Mouse (Mus musculus): Measurements from ENCODE around the gene 1700025C18Rik. TPM values are rescaled to one million over a fixed set of nuclear protein-coding genes. Genes with fewer than 3 reads are reported as not detected.

The 1700025C18Rik gene
- polyA plus RNA-seq (2012; fragmentation: generic; extraction: Trizol): not detected

- Histone ChIP-seq H3K36me3 (ENCODE audit: control insufficient read depth, insufficient read depth) (no peaks in the 10 kb centered on the region), H3K4me3 (no peak within 1 kb of the TSS), H3K79me2 (ENCODE audit: control insufficient read depth, insufficient read depth) (no peaks in the 10 kb centered on the region), H3K27me3 (ENCODE audit: control insufficient read depth, insufficient read depth, insufficient read length) (peaks cover 61% of the 10 kb centered on the region), H3ac (ENCODE audit: control insufficient read depth, insufficient read length) (no peak within 1 kb of the TSS), H3K4me2 (ENCODE audit: low read depth) (no peak within 1 kb of the TSS)
- TF ChIP-seq CEBPB (IDR thresholded peaks at IDR 0.05; ENCODE audit: insufficient read depth, poor library complexity, severe bottlenecking) (no peak), SRF (IDR thresholded peaks at IDR 0.05; ENCODE audit: control insufficient read depth, insufficient read length, low read depth) (no peak), POLR2A (IDR thresholded peaks at IDR 0.05; ENCODE audit: insufficient read length, low read depth) (no peak), USF1 (IDR thresholded peaks at IDR 0.05; ENCODE audit: low read depth) (no peak), POLR2AphosphoS2 (IDR thresholded peaks at IDR 0.05; ENCODE audit: insufficient read length, low read depth) (no peak), MYOD1 (IDR thresholded peaks at IDR 0.05; ENCODE audit: control insufficient read depth in 1 of 3, insufficient read length in 2 of 3, low read depth in 2 of 3) (no peak), REST (IDR thresholded peaks at IDR 0.05; ENCODE audit: insufficient read depth, insufficient read length) (no peak), MYOG (IDR thresholded peaks at IDR 0.05; ENCODE audit: control insufficient read depth in 1 of 3, insufficient read depth in 1 of 3, insufficient read length in 2 of 3, low read depth in 2 of 3) (no peak), TCF3 (IDR thresholded peaks at IDR 0.05; ENCODE audit: insufficient read length, low read depth) (no peak)
Observed at GRCm38 (mm10) chr2:165090650-165091049, at the start of gene 1700025C18Rik. Gene 1700025C18Rik, minus strand, starts transcription at chr2:165090750.

- Histone ChIP-seq H3K27me3 (ENCODE audit: control insufficient read depth, insufficient read depth, insufficient read length) (peaks cover 80% of the 10 kb centered on the region), H3K4me2 (ENCODE audit: low read depth) (no peak overlapping the region), H3K79me2 (ENCODE audit: control insufficient read depth, insufficient read depth) (no peaks in the 10 kb centered on the region), H3K36me3 (ENCODE audit: control insufficient read depth, insufficient read depth) (no peaks in the 10 kb centered on the region), H3ac (ENCODE audit: control insufficient read depth, insufficient read length) (no peak overlapping the region), H3K4me3 (no peak overlapping the region)
- no peak for TF ChIP-seq MYOD1 (IDR thresholded peaks at IDR 0.05; ENCODE audit: control insufficient read depth in 1 of 3, insufficient read length in 2 of 3, low read depth in 2 of 3)
- TF ChIP-seq REST (IDR thresholded peaks at IDR 0.05; ENCODE audit: insufficient read depth, insufficient read length): no peak
- TF ChIP-seq MAX (IDR thresholded peaks at IDR 0.05; ENCODE audit: low read depth): no peak
- no peak for TF ChIP-seq CEBPB (IDR thresholded peaks at IDR 0.05; ENCODE audit: insufficient read depth, poor library complexity, severe bottlenecking)
- no peak for TF ChIP-seq TCF3 (IDR thresholded peaks at IDR 0.05; ENCODE audit: insufficient read length, low read depth)
- no peak for TF ChIP-seq POLR2AphosphoS2 (IDR thresholded peaks at IDR 0.05; ENCODE audit: insufficient read length, low read depth)
- no peak for TF ChIP-seq POLR2A (IDR thresholded peaks at IDR 0.05; ENCODE audit: insufficient read length, low read depth)
- TF ChIP-seq TCF12 (IDR thresholded peaks at IDR 0.05; ENCODE audit: insufficient read depth, poor library complexity, severe bottlenecking): no peak
- TF ChIP-seq E2F4 (IDR thresholded peaks at IDR 0.05; ENCODE audit: insufficient read depth): no peak
- no peak for TF ChIP-seq MYOG (IDR thresholded peaks at IDR 0.05; ENCODE audit: control insufficient read depth in 1 of 3, insufficient read depth in 1 of 3, insufficient read length in 2 of 3, low read depth in 2 of 3)
- no peak for TF ChIP-seq SRF (IDR thresholded peaks at IDR 0.05; ENCODE audit: control insufficient read depth, insufficient read length, low read depth)
- no peak for TF ChIP-seq USF1 (IDR thresholded peaks at IDR 0.05; ENCODE audit: low read depth)
Observed at GRCm38 (mm10) chr2:165136049-165136448, 45.5 kb upstream of the 1700025C18Rik start.

GRCm38 (mm10) chr2:165133566-165133965 lies 43.0 kb upstream of the 1700025C18Rik start:
- Histone ChIP-seq H3K36me3 (ENCODE audit: control insufficient read depth, insufficient read depth) (no peaks in the 10 kb centered on the region), H3K27me3 (ENCODE audit: control insufficient read depth, insufficient read depth, insufficient read length) (peaks cover 87% of the 10 kb centered on the region), H3ac (ENCODE audit: control insufficient read depth, insufficient read length) (no peak overlapping the region), H3K4me2 (ENCODE audit: low read depth) (no peak overlapping the region), H3K79me2 (ENCODE audit: control insufficient read depth, insufficient read depth) (no peaks in the 10 kb centered on the region), H3K4me3 (no peak overlapping the region)
- TF ChIP-seq E2F4 (IDR thresholded peaks at IDR 0.05; ENCODE audit: insufficient read depth) (no peak), MAX (IDR thresholded peaks at IDR 0.05; ENCODE audit: low read depth) (no peak), TCF3 (IDR thresholded peaks at IDR 0.05; ENCODE audit: insufficient read length, low read depth) (no peak), MYOD1 (IDR thresholded peaks at IDR 0.05; ENCODE audit: control insufficient read depth in 1 of 3, insufficient read length in 2 of 3, low read depth in 2 of 3) (no peak), USF1 (IDR thresholded peaks at IDR 0.05; ENCODE audit: low read depth) (no peak), REST (IDR thresholded peaks at IDR 0.05; ENCODE audit: insufficient read depth, insufficient read length) (no peak), SRF (IDR thresholded peaks at IDR 0.05; ENCODE audit: control insufficient read depth, insufficient read length, low read depth) (no peak), POLR2AphosphoS2 (IDR thresholded peaks at IDR 0.05; ENCODE audit: insufficient read length, low read depth) (no peak), CEBPB (IDR thresholded peaks at IDR 0.05; ENCODE audit: insufficient read depth, poor library complexity, severe bottlenecking) (no peak), POLR2A (IDR thresholded peaks at IDR 0.05; ENCODE audit: insufficient read length, low read depth) (no peak), TCF12 (IDR thresholded peaks at IDR 0.05; ENCODE audit: insufficient read depth, poor library complexity, severe bottlenecking) (no peak), MYOG (IDR thresholded peaks at IDR 0.05; ENCODE audit: control insufficient read depth in 1 of 3, insufficient read depth in 1 of 3, insufficient read length in 2 of 3, low read depth in 2 of 3) (no peak)

GRCm38 (mm10) chr2:165131428-165131827 lies 40.9 kb upstream of the 1700025C18Rik start:
- H3K4me2 ChIP-seq (ENCODE audit: low read depth): no peak overlapping the region
- no peak for TF ChIP-seq MYOG (IDR thresholded peaks at IDR 0.05; ENCODE audit: control insufficient read depth in 1 of 3, insufficient read depth in 1 of 3, insufficient read length in 2 of 3, low read depth in 2 of 3)
- TF ChIP-seq MAX (IDR thresholded peaks at IDR 0.05; ENCODE audit: low read depth): no peak
- TF ChIP-seq MYOD1 (IDR thresholded peaks at IDR 0.05; ENCODE audit: control insufficient read depth in 1 of 3, insufficient read length in 2 of 3, low read depth in 2 of 3): no peak
- TF ChIP-seq USF1 (IDR thresholded peaks at IDR 0.05; ENCODE audit: low read depth): no peak
- no peak for TF ChIP-seq TCF12 (IDR thresholded peaks at IDR 0.05; ENCODE audit: insufficient read depth, poor library complexity, severe bottlenecking)
- TF ChIP-seq TCF3 (IDR thresholded peaks at IDR 0.05; ENCODE audit: insufficient read length, low read depth): no peak
- no peak for TF ChIP-seq REST (IDR thresholded peaks at IDR 0.05; ENCODE audit: insufficient read depth, insufficient read length)
- TF ChIP-seq SRF (IDR thresholded peaks at IDR 0.05; ENCODE audit: control insufficient read depth, insufficient read length, low read depth): no peak
- TF ChIP-seq POLR2AphosphoS2 (IDR thresholded peaks at IDR 0.05; ENCODE audit: insufficient read length, low read depth): no peak
- TF ChIP-seq CEBPB (IDR thresholded peaks at IDR 0.05; ENCODE audit: insufficient read depth, poor library complexity, severe bottlenecking): no peak
- TF ChIP-seq E2F4 (IDR thresholded peaks at IDR 0.05; ENCODE audit: insufficient read depth): no peak
- no peak for TF ChIP-seq POLR2A (IDR thresholded peaks at IDR 0.05; ENCODE audit: insufficient read length, low read depth)
- H3K36me3 ChIP-seq (ENCODE audit: control insufficient read depth, insufficient read depth): no peaks in the 10 kb centered on the region
- H3K4me3 ChIP-seq: no peak overlapping the region
- no peaks in the 10 kb centered on the region for H3K79me2 ChIP-seq (ENCODE audit: control insufficient read depth, insufficient read depth)
- peaks cover 93% of the 10 kb centered on the region for H3K27me3 ChIP-seq (ENCODE audit: control insufficient read depth, insufficient read depth, insufficient read length)
- no peak overlapping the region for H3ac ChIP-seq (ENCODE audit: control insufficient read depth, insufficient read length)
